In the genomic region with DNA sequence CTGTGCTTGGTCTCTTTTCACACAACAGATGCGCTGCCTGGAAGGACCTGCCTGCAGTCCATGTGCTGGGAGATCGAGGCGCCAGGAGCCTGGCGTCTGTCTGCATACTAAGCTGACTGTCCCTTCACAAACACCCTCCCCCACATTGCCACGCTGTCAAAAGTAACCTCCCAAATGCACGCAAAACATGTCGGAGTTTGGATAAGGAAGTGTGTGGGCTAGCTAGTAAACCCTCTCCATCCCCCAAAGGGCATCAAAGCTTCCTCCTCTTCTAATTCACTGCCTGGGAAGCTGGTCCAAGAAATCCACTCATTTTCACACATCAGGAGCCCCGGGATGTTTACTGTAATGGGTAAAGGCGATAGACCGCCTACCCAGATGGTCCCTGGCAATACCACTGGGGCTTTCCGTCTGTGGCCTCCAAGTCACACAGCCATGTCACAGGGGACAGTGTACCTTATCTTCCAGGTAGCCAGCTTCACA, we compare ENCODE assay signal across 9 mouse cellular contexts. TPM values are rescaled to one million over a fixed set of nuclear protein-coding genes. Genes with fewer than 3 reads are reported as not detected.
DNase-seq lines count a peak whose midpoint lies in the region; ATAC-seq lines count a peak whose summit lies in the region.
"Had no signal": no experiment of that assay in that cellular context is flagged by ENCODE, and none has a peak within 500 bp of the region (broad histone marks: within the 10 kb centered on the region; RNA-seq: fewer than 3 reads in every experiment).

No protein-coding gene starts in this region.

- H3K9ac ChIP-seq in heart, embryonic 12.5 days: no peak overlapping the region
- H3K9ac ChIP-seq in midbrain, embryonic 12.5 days (replicated peaks): no peak overlapping the region
- H3K9ac ChIP-seq in midbrain, embryonic 11.5 days (ENCODE audit: low read length): no peak overlapping the region
- H3K9ac ChIP-seq in hindbrain, embryonic 13.5 days: peak overlapping the region; percentile 36
- no peak overlapping the region for H3K9ac ChIP-seq in midbrain, embryonic 16.5 days (ENCODE audit: low read depth, low read length)
- H3K9ac ChIP-seq: liver, embryonic 15.5 days had no signal

- no peaks in the 10 kb centered on the region for H3K9me3 ChIP-seq in heart, embryonic 12.5 days (replicated peaks)
- no peaks in the 10 kb centered on the region for H3K9me3 ChIP-seq in midbrain, embryonic 12.5 days
- H3K9me3 ChIP-seq in midbrain, embryonic 11.5 days (ENCODE audit: control insufficient read depth, low read length): no peaks in the 10 kb centered on the region
- H3K9me3 ChIP-seq in hindbrain, embryonic 13.5 days: no peaks in the 10 kb centered on the region
- H3K9me3 ChIP-seq in midbrain, embryonic 16.5 days (replicated peaks; ENCODE audit: control insufficient read depth, low read length, poor library complexity, severe bottlenecking): no peaks in the 10 kb centered on the region
- H3K9me3 ChIP-seq: liver, embryonic 15.5 days had no signal

- no peak for DNase-seq in heart, adult 8-10 months (ENCODE audit: low spot score)
- DNase-seq in midbrain, embryonic 11.5 days (ENCODE audit: low spot score, missing footprints): no peak
- no peak for DNase-seq in kidney, adult 18-20 months
- DNase-seq: heart, adult 11 months had no signal

- H3K4me1 ChIP-seq in heart, embryonic 12.5 days (replicated peaks): peaks cover 72% of the 10 kb centered on the region
- H3K4me1 ChIP-seq in midbrain, embryonic 12.5 days: peaks cover 61% of the 10 kb centered on the region
- peaks cover 19% of the 10 kb centered on the region for H3K4me1 ChIP-seq in midbrain, embryonic 11.5 days (ENCODE audit: control insufficient read depth, insufficient read depth, low read length)
- peaks cover 77% of the 10 kb centered on the region for H3K4me1 ChIP-seq in hindbrain, embryonic 13.5 days (replicated peaks)
- peaks cover 49% of the 10 kb centered on the region for H3K4me1 ChIP-seq in midbrain, embryonic 16.5 days (ENCODE audit: control insufficient read depth, insufficient read depth, low read length)

- no peaks in the 10 kb centered on the region for H3K27me3 ChIP-seq in heart, embryonic 12.5 days (replicated peaks)
- no peaks in the 10 kb centered on the region for H3K27me3 ChIP-seq in midbrain, embryonic 12.5 days
- no peaks in the 10 kb centered on the region for H3K27me3 ChIP-seq in midbrain, embryonic 11.5 days (ENCODE audit: control insufficient read depth, insufficient read depth, low read length)
- H3K27me3 ChIP-seq in hindbrain, embryonic 13.5 days: no peaks in the 10 kb centered on the region
- H3K27me3 ChIP-seq in midbrain, embryonic 16.5 days (ENCODE audit: control insufficient read depth, insufficient read depth, low read depth, low read length): no peaks in the 10 kb centered on the region
- H3K27me3 ChIP-seq: liver, embryonic 15.5 days had no signal

- peak overlapping the region; percentile 8; the same call in 1 of the 2 replicates for H3K27ac ChIP-seq in heart, embryonic 12.5 days (ENCODE audit: poor library complexity, severe bottlenecking)
- H3K27ac ChIP-seq in midbrain, embryonic 12.5 days (replicated peaks): peak overlapping the region; percentile 30
- no peak overlapping the region for H3K27ac ChIP-seq in midbrain, embryonic 11.5 days (ENCODE audit: low read depth, low read length)
- H3K27ac ChIP-seq in hindbrain, embryonic 13.5 days: peak overlapping the region; percentile 81
- peak overlapping the region; percentile 60 for H3K27ac ChIP-seq in midbrain, embryonic 16.5 days (ENCODE audit: low read length)
- H3K27ac ChIP-seq: liver, embryonic 15.5 days had no signal

- ATAC-seq in heart, embryonic 12.5 days (ENCODE audit: insufficient number of reproducible peaks, low FRiP score): no peak
- no peak for ATAC-seq in midbrain, embryonic 12.5 days (ENCODE audit: low FRiP score, low read depth)
- no peak for ATAC-seq in midbrain, embryonic 11.5 days (ENCODE audit: low FRiP score)
- ATAC-seq in hindbrain, embryonic 13.5 days (ENCODE audit: low FRiP score): no peak
- ATAC-seq in midbrain, embryonic 16.5 days: no peak

- WGBS in heart, embryonic 12.5 days: 39% methylated on average over 11 of the region's 11 CpGs
- 78% methylated on average over 11 of the region's 11 CpGs for WGBS in midbrain, embryonic 12.5 days
- 84% methylated on average over 11 of the region's 11 CpGs for WGBS in midbrain, embryonic 11.5 days
- 66% methylated on average over 11 of the region's 11 CpGs for WGBS in hindbrain, embryonic 13.5 days
- 68% methylated on average over 11 of the region's 11 CpGs for whole genome bisulfite sequencing in midbrain, embryonic 16.5 days

- peaks cover 2% of the 10 kb centered on the region; the same call in 1 of the 2 replicates for H3K36me3 ChIP-seq in heart, embryonic 12.5 days
- H3K36me3 ChIP-seq in midbrain, embryonic 12.5 days: no peaks in the 10 kb centered on the region
- no peaks in the 10 kb centered on the region for H3K36me3 ChIP-seq in midbrain, embryonic 11.5 days (ENCODE audit: control insufficient read depth, insufficient read depth, low read length)
- H3K36me3 ChIP-seq in hindbrain, embryonic 13.5 days: no peaks in the 10 kb centered on the region
- H3K36me3 ChIP-seq in midbrain, embryonic 16.5 days (ENCODE audit: control insufficient read depth, insufficient read depth, low read length): no peaks in the 10 kb centered on the region

- H3K4me2 ChIP-seq in heart, embryonic 12.5 days: no peak overlapping the region
- no peak overlapping the region for H3K4me2 ChIP-seq in midbrain, embryonic 12.5 days (replicated peaks)
- H3K4me2 ChIP-seq in midbrain, embryonic 11.5 days: no peak overlapping the region
- H3K4me2 ChIP-seq in hindbrain, embryonic 13.5 days: no peak overlapping the region
- no peak overlapping the region for H3K4me2 ChIP-seq in midbrain, embryonic 16.5 days (ENCODE audit: low read length)
- H3K4me2 ChIP-seq: liver, embryonic 15.5 days had no signal

- H3K4me3 ChIP-seq in heart, embryonic 12.5 days: no peak overlapping the region
- no peak overlapping the region for H3K4me3 ChIP-seq in midbrain, embryonic 12.5 days
- H3K4me3 ChIP-seq in midbrain, embryonic 11.5 days (ENCODE audit: low read depth, low read length): no peak overlapping the region
- no peak overlapping the region for H3K4me3 ChIP-seq in hindbrain, embryonic 13.5 days
- no peak overlapping the region for H3K4me3 ChIP-seq in midbrain, embryonic 16.5 days (ENCODE audit: low read depth, low read length)
- H3K4me3 ChIP-seq: liver, embryonic 15.5 days had no signal

RNA-seq across cellular contexts. Expression of gene Ccdc167, which starts 6.2 kb away (rescaled TPM):
- 15.8 and 16.0 TPM in 2 replicates for polyA plus RNA-seq in heart, embryonic 12.5 days (2016; fragmentation: Nextera tagmentation; extraction: Ambion mirVana)
- total RNA-seq in heart, adult 8-10 months (2022): 10 to 100 TPM; 12.4 to 14.9 (median 14.1) TPM
- polyA plus RNA-seq in midbrain, embryonic 12.5 days (2016; fragmentation: Nextera tagmentation; extraction: Ambion mirVana): 15.6 and 15.9 TPM in 2 replicates
- polyA plus RNA-seq in midbrain, embryonic 11.5 days (2014; fragmentation: Nextera tagmentation; extraction: Ambion mirVana): 13.5 and 17.0 TPM in 2 replicates
- polyA plus RNA-seq in hindbrain, embryonic 13.5 days (2015; fragmentation: Nextera tagmentation; extraction: Ambion mirVana): 10.7 and 13.4 TPM in 2 replicates
- 9.9 and 10.9 TPM in 2 replicates for polyA plus RNA-seq in midbrain, embryonic 16.5 days (2015; fragmentation: Nextera tagmentation; extraction: Ambion mirVana)

RNA-seq across cellular contexts. Expression of gene Cmtr1, which starts 50.2 kb away (rescaled TPM):
- 123 and 124 TPM in 2 replicates for polyA plus RNA-seq in heart, embryonic 12.5 days (2016; fragmentation: Nextera tagmentation; extraction: Ambion mirVana)
- 10 to 100 TPM; 57.5 to 79.0 (median 65.0) TPM for total RNA-seq in heart, adult 8-10 months (2022)
- 162 TPM in 2 replicates for polyA plus RNA-seq in midbrain, embryonic 12.5 days (2016; fragmentation: Nextera tagmentation; extraction: Ambion mirVana)
- 144 and 150 TPM in 2 replicates for polyA plus RNA-seq in midbrain, embryonic 11.5 days (2014; fragmentation: Nextera tagmentation; extraction: Ambion mirVana)
- 132 and 139 TPM in 2 replicates for polyA plus RNA-seq in hindbrain, embryonic 13.5 days (2015; fragmentation: Nextera tagmentation; extraction: Ambion mirVana)
- polyA plus RNA-seq in midbrain, embryonic 16.5 days (2015; fragmentation: Nextera tagmentation; extraction: Ambion mirVana): 122 and 127 TPM in 2 replicates
